In the genomic region with DNA sequence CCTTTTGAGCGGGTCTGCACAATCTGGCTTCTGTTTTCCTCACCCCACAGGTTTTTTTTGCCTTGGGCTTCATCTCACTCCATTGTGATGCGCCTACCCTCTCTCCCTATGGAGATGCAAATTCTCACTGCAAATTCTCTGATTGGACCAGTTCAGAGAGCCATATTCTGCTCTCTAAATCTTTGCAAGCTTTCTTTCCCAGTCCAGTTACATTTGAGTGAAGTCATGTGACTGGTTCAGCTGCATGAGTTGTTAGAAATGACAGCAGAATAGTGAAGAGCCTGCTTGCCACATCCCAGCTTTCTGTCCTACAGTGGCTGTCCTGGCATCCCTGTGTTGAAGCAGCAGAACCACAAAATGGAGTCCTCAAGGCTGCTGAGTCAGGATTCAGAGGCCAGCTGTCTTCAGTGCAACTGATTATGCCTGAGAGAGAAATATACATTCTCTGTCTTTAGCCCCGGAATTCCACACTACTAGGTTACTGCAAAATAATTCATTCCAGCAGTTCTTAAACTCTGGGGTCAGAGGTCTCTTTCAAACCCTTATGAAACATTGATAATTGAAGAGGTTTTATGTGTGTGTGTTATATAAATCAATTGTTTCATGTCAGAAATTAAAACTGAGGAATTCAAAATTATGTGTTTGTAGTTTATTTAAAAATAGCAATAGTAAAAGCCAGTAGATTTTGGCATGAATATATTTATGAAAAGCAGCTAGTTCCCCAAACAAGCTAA, we compare ENCODE assay signal across 12 mouse cellular contexts.
DNase-seq lines count a peak whose midpoint lies in the region; ATAC-seq lines count a peak whose summit lies in the region.
"Had no signal": no experiment of that assay in that cellular context is flagged by ENCODE, and none has a peak within 500 bp of the region (broad histone marks: within the 10 kb centered on the region; RNA-seq: fewer than 3 reads in every experiment).

No protein-coding gene starts in this region.

- 0 out of 2 replicates have a peak, but pooled peaks cover 3% of the 10 kb centered on the region for H3K4me1 ChIP-seq in kidney, embryonic 14.5 days (ENCODE audit: control insufficient read depth, insufficient read depth, low read length)
- peaks cover 10% of the 10 kb centered on the region; the same call in 1 of the 2 replicates for H3K4me1 ChIP-seq in forebrain, embryonic 14.5 days (ENCODE audit: control insufficient read depth, insufficient read depth, low read length)

- no peak overlapping the region for H3K9ac ChIP-seq in kidney, embryonic 14.5 days (ENCODE audit: low read depth, low read length)
- H3K9ac ChIP-seq in forebrain, embryonic 14.5 days (ENCODE audit: low read length) = no peak overlapping the region

- no peak for DNase-seq in kidney, adult 18-20 months
- peak; percentile 41 for DNase-seq in ZHBTc4 (ENCODE audit: low read depth, low spot score)
- peak; percentile 42 for DNase-seq in forebrain, embryonic 14.5 days (ENCODE audit: low spot score)
- peak; percentile 52 for DNase-seq in mesoderm, embryonic 11.5 days (ENCODE audit: low read depth, low spot score)
- no peak for DNase-seq in spleen, postnatal 10 days (ENCODE audit: low spot score in 2 of 2)
- no peak for DNase-seq in heart, postnatal 25 days (ENCODE audit: low spot score)
- DNase-seq: adrenal gland, postnatal 14 days; cerebellum, postnatal 14 days; kidney, adult 11 months; right cerebral cortex, adult 18-20 months had no signal

- H3K27me3 ChIP-seq in kidney, embryonic 14.5 days (ENCODE audit: control insufficient read depth, insufficient read depth, low read length) = no peaks in the 10 kb centered on the region; the same call in 1 of the 2 replicates
- no peaks in the 10 kb centered on the region for H3K27me3 ChIP-seq in forebrain, embryonic 14.5 days (replicated peaks; ENCODE audit: control insufficient read depth, insufficient read depth, low read length)

- no peak overlapping the region for H3K4me2 ChIP-seq in kidney, embryonic 14.5 days (replicated peaks; ENCODE audit: low read depth, low read length)
- no peak overlapping the region for H3K4me2 ChIP-seq in forebrain, embryonic 14.5 days (ENCODE audit: low read length)

- 58% methylated on average over 3 of the region's 3 CpGs for WGBS in kidney, embryonic 14.5 days
- WGBS in forebrain, embryonic 14.5 days = 27% methylated on average over 3 of the region's 3 CpGs

- intact Hi-C loops in heart, postnatal 25 days (cut with DNase I) = no loop called here

- peak overlapping the region; percentile 65; the same call in 1 of the 2 replicates for H3K27ac ChIP-seq in kidney, embryonic 14.5 days (ENCODE audit: low read depth, low read length)
- H3K27ac ChIP-seq in forebrain, embryonic 14.5 days (ENCODE audit: low read depth, low read length) = no peak overlapping the region

- H3K4me3 ChIP-seq in kidney, embryonic 14.5 days (ENCODE audit: low read length) = no peak overlapping the region
- no peak overlapping the region for H3K4me3 ChIP-seq in forebrain, embryonic 14.5 days (ENCODE audit: low read depth, low read length)

- H3K9me3 ChIP-seq in kidney, embryonic 14.5 days (ENCODE audit: control insufficient read depth, low read length) = no peaks in the 10 kb centered on the region
- H3K9me3 ChIP-seq in forebrain, embryonic 14.5 days (replicated peaks; ENCODE audit: control insufficient read depth, low read length) = no peaks in the 10 kb centered on the region

- ATAC-seq in kidney, embryonic 14.5 days (ENCODE audit: low FRiP score, low TSS enrichment) = peak; percentile 41; the same call in 1 of the 2 replicates
- peak; percentile 58 for ATAC-seq in forebrain, embryonic 14.5 days
- ATAC-seq in granulocyte monocyte progenitor cell, adult 5-6 weeks (replicated peaks; ENCODE audit: poor library complexity, severe bottlenecking) = no peak

- H3K36me3 ChIP-seq in kidney, embryonic 14.5 days (ENCODE audit: control insufficient read depth, insufficient read depth, low read length) = no peaks in the 10 kb centered on the region
- H3K36me3 ChIP-seq in forebrain, embryonic 14.5 days (ENCODE audit: control insufficient read depth, insufficient read depth, low read length) = no peaks in the 10 kb centered on the region

Comparison
In these comparisons a context has a peak if more than half of its experiments do, and no peak if none do; other contexts are left out.
1. DNase-seq: peak in ZHBTc4 (single experiment), forebrain, embryonic 14.5 days (single experiment) and mesoderm, embryonic 11.5 days (single experiment); none in kidney, adult 18-20 months (single experiment), spleen, postnatal 10 days (0 of 2) and heart, postnatal 25 days (single experiment).